Mouse (Mus musculus) kidney, adult 2 months (tissue): Measurements from ENCODE around the gene Mxra8.

Experiments
- CTCF ChIP-seq: fragments of 200-500 bp; conservative IDR thresholded peaks from 2 replicates; pipeline ENCODE4 v1.5.1; 2011; ENCODE audit warnings: low read depth, mild to moderate bottlenecking, control low read depth, low read length, moderate library complexity, mixed read lengths; ENCODE audit not compliant: insufficient read depth, insufficient read length
- POLR2A ChIP-seq: fragments of 200-500 bp; IDR thresholded peaks from one replicate; pipeline ENCODE4 v1.6.1; 2011; ENCODE audit warnings: low read depth, low read length, control low read depth

- TF ChIP-seq POLR2A: no peak
- no peak for TF ChIP-seq CTCF
These were observed 23.5 kb downstream of the Mxra8 start, which contains the start of gene Tas1r3 for GRCm38 (mm10) chr4:155863001-155863400.
